Mouse (Mus musculus): ENCODE measurements around the gene Rnf39. TPM values are rescaled to one million over a fixed set of nuclear protein-coding genes. Genes with fewer than 3 reads are reported as not detected.

Rnf39 gene
- total and polyA plus RNA-seq, 2 experiments from 2014 or later, result 0.16 to 8.0 TPM

- no peak for TF ChIP-seq CTCF (IDR thresholded peaks at IDR 0.05; ENCODE audit: low read depth)
- no peak for TF ChIP-seq EP300 (IDR thresholded peaks at IDR 0.05; ENCODE audit: low read depth)
Observed at GRCm38 (mm10) chr17:36938056-36938455, 4.7 kb upstream of the Rnf39 start.

GRCm38 (mm10) chr17:36942391-36942790 lies 327 bp upstream of the Rnf39 start:
- WGBS, result 23% methylated on average over 10 of the region's 10 CpGs
- TF ChIP-seq CTCF (IDR thresholded peaks at IDR 0.05; ENCODE audit: low read depth) (no peak), EP300 (IDR thresholded peaks at IDR 0.05; ENCODE audit: low read depth) (no peak)
- Histone ChIP-seq H3K36me3 (replicated peaks; ENCODE audit: control insufficient read depth, insufficient read depth, low read length) (no peaks in the 10 kb centered on the region), H3K9me3 (replicated peaks; ENCODE audit: control insufficient read depth, low read length) (no peaks in the 10 kb centered on the region), H3K27me3 (ENCODE audit: control insufficient read depth, insufficient read depth, low read length) (peaks cover 67% of the 10 kb centered on the region), H3K4me1 (ENCODE audit: control insufficient read depth, insufficient read depth) (peaks cover 19% of the 10 kb centered on the region), H3K4me3 (ENCODE audit: low read depth, low read length) (peak overlapping the region; percentile 39), H3K27ac (ENCODE audit: low read depth) (no peak overlapping the region), H3K4me2 (ENCODE audit: low read depth, low read length) (peak overlapping the region; percentile 56), H3K9ac (replicated peaks; ENCODE audit: low read depth, low read length) (no peak overlapping the region)
- ATAC-seq (ENCODE audit: insufficient read depth, low read depth) (peak; percentile 56), DNase-seq (ENCODE audit: low spot score) (no peak)

More at GRCm38 (mm10) chr17:36938056-36938455, 4.7 kb upstream of the Rnf39 start:
- H3K27me3 ChIP-seq (ENCODE audit: control insufficient read depth, insufficient read depth, low read length), result peaks cover 38% of the 10 kb centered on the region
- H3K4me2 ChIP-seq (ENCODE audit: low read depth, low read length), result no peak overlapping the region
- no peak overlapping the region for H3K4me3 ChIP-seq (ENCODE audit: low read depth, low read length)
- peaks cover 9% of the 10 kb centered on the region; the same call in 1 of the 2 replicates for H3K4me1 ChIP-seq (ENCODE audit: control insufficient read depth, insufficient read depth)
- H3K27ac ChIP-seq (ENCODE audit: low read depth), result no peak overlapping the region
- WGBS, result 51% methylated on average over 2 of the region's 2 CpGs
- ATAC-seq (ENCODE audit: insufficient read depth, low read depth) (no peak), DNase-seq (ENCODE audit: low spot score) (no peak)
- no peaks in the 10 kb centered on the region for H3K36me3 ChIP-seq (replicated peaks; ENCODE audit: control insufficient read depth, insufficient read depth, low read length)
- no peak overlapping the region for H3K9ac ChIP-seq (replicated peaks; ENCODE audit: low read depth, low read length)
- H3K9me3 ChIP-seq (replicated peaks; ENCODE audit: control insufficient read depth, low read length), result no peaks in the 10 kb centered on the region

GRCm38 (mm10) chr17:36943691-36944090 lies 973 bp downstream of the Rnf39 start:
- DNase-seq (ENCODE audit: low spot score) (no peak), ATAC-seq (ENCODE audit: insufficient read depth, low read depth) (no peak)
- TF ChIP-seq EP300 (IDR thresholded peaks at IDR 0.05; ENCODE audit: low read depth), result no peak
- TF ChIP-seq CTCF (IDR thresholded peaks at IDR 0.05; ENCODE audit: low read depth), result no peak
- no peak overlapping the region for H3K9ac ChIP-seq (replicated peaks; ENCODE audit: low read depth, low read length)
- peaks cover 21% of the 10 kb centered on the region for H3K4me1 ChIP-seq (ENCODE audit: control insufficient read depth, insufficient read depth)
- no peak overlapping the region for H3K27ac ChIP-seq (ENCODE audit: low read depth)
- H3K4me3 ChIP-seq (ENCODE audit: low read depth, low read length), result no peak overlapping the region
- 20% methylated on average over 5 of the region's 5 CpGs for WGBS
- H3K27me3 ChIP-seq (ENCODE audit: control insufficient read depth, insufficient read depth, low read length), result peaks cover 67% of the 10 kb centered on the region
- H3K4me2 ChIP-seq (ENCODE audit: low read depth, low read length), result peak overlapping the region; percentile 56
- peaks cover 4% of the 10 kb centered on the region; the same call in 1 of the 2 replicates for H3K36me3 ChIP-seq (replicated peaks; ENCODE audit: control insufficient read depth, insufficient read depth, low read length)
- H3K9me3 ChIP-seq (replicated peaks; ENCODE audit: control insufficient read depth, low read length), result no peaks in the 10 kb centered on the region

- no peak overlapping the region for H3K4me3 ChIP-seq (ENCODE audit: low read depth, low read length)
- WGBS, result 23% methylated on average over 9 of the region's 9 CpGs
- peaks cover 10% of the 10 kb centered on the region; the same call in 1 of the 2 replicates for H3K36me3 ChIP-seq (replicated peaks; ENCODE audit: control insufficient read depth, insufficient read depth, low read length)
- peaks cover 21% of the 10 kb centered on the region for H3K4me1 ChIP-seq (ENCODE audit: control insufficient read depth, insufficient read depth)
- TF ChIP-seq EP300 (IDR thresholded peaks at IDR 0.05; ENCODE audit: low read depth), result no peak
- no peak for TF ChIP-seq CTCF (IDR thresholded peaks at IDR 0.05; ENCODE audit: low read depth)
- ATAC-seq (ENCODE audit: insufficient read depth, low read depth) (no peak), DNase-seq (ENCODE audit: low spot score) (no peak)
- H3K9me3 ChIP-seq (replicated peaks; ENCODE audit: control insufficient read depth, low read length), result no peaks in the 10 kb centered on the region
- no peak overlapping the region for H3K4me2 ChIP-seq (ENCODE audit: low read depth, low read length)
- no peak overlapping the region for H3K9ac ChIP-seq (replicated peaks; ENCODE audit: low read depth, low read length)
- H3K27me3 ChIP-seq (ENCODE audit: control insufficient read depth, insufficient read depth, low read length), result peaks cover 67% of the 10 kb centered on the region
- no peak overlapping the region for H3K27ac ChIP-seq (ENCODE audit: low read depth)
Observed at GRCm38 (mm10) chr17:36944121-36944775, 1.5 kb downstream of the Rnf39 start.

GRCm38 (mm10) chr17:36947051-36947819 lies 4.5 kb downstream of the Rnf39 start:
- peaks cover 45% of the 10 kb centered on the region for H3K27me3 ChIP-seq (ENCODE audit: control insufficient read depth, insufficient read depth, low read length)
- 2% methylated on average over 59 of the region's 62 CpGs for WGBS
- peak overlapping the region; percentile 88 for H3K4me2 ChIP-seq (ENCODE audit: low read depth, low read length)
- DNase-seq (ENCODE audit: low spot score), result no peak
- H3K4me3 ChIP-seq (ENCODE audit: low read depth, low read length), result peak overlapping the region; percentile 51
- peaks cover 23% of the 10 kb centered on the region for H3K4me1 ChIP-seq (ENCODE audit: control insufficient read depth, insufficient read depth)
- peak overlapping the region; percentile 41; the same call in 1 of the 2 replicates for H3K9ac ChIP-seq (replicated peaks; ENCODE audit: low read depth, low read length)
- H3K27ac ChIP-seq (ENCODE audit: low read depth), result no peak overlapping the region
- no peaks in the 10 kb centered on the region for H3K9me3 ChIP-seq (replicated peaks; ENCODE audit: control insufficient read depth, low read length)
- TF ChIP-seq EP300 (IDR thresholded peaks at IDR 0.05; ENCODE audit: low read depth), result no peak
- no peak for TF ChIP-seq CTCF (IDR thresholded peaks at IDR 0.05; ENCODE audit: low read depth)
- peak; percentile 6; the same call in 1 of the 2 replicates for ATAC-seq (ENCODE audit: insufficient read depth, low read depth)
- H3K36me3 ChIP-seq (replicated peaks; ENCODE audit: control insufficient read depth, insufficient read depth, low read length), result peaks cover 13% of the 10 kb centered on the region; the same call in 1 of the 2 replicates

All from heart, postnatal 0 days (tissue).